Mouse (Mus musculus) Patski (cell line): ENCODE results near the gene Olfr1341. TPM values are rescaled to one million over a fixed set of nuclear protein-coding genes. Genes with fewer than 3 reads are reported as not detected.

Experiments
- ATAC-seq: fragments of 100-300 bp; one replicate; pipeline ENCODE4 v1.8.0; 2021
- CTCF ChIA-PET: fragments of 350-600 bp; sonication (Branson Sonifier 250); formaldehyde crosslinking; loops from one replicate; lab custom pipeline; 2022; ENCODE audit warnings: inconsistent platforms; lab: Charles Lee
- POLR2A ChIA-PET: fragments of 350-600 bp; sonication (Branson Sonifier 250); formaldehyde crosslinking; loops from one replicate; lab custom pipeline; 2022; ENCODE audit warnings: antibody characterized with exemption, inconsistent platforms; lab: Charles Lee
- DNase-seq: peaks from one replicate; pipeline ENCODE4 v3.0.0-alpha.2; 2011; ENCODE audit warnings: low read depth, low spot score
- H3K27me3 ChIP-seq: fragments of 371-371 bp; one replicate; pipeline ENCODE4 v1.5.1; 2021
- CTCF ChIP-seq: fragments of 100-300 bp; IDR thresholded peaks from one replicate; pipeline ENCODE4 v1.5.1; 2021
- in situ Hi-C: fragments of 300-500 bp; cut with MboI; formaldehyde crosslinking; loops from 3 replicates; pipeline ENCODE4 v1.11.1; 2018; ENCODE audit warnings: low pct_unique_long_range_greater_than_20kb, mixed read lengths
- polyA plus RNA-seq: library from polyadenylated mRNA; unstranded; gene quantifications from one replicate; pipeline ENCODE4 v1.2.3, GENCODE M21; 2021

Gene Olfr1341
- polyA plus RNA-seq, 1 experiment from 2014 or later, result not detected

DNA sequence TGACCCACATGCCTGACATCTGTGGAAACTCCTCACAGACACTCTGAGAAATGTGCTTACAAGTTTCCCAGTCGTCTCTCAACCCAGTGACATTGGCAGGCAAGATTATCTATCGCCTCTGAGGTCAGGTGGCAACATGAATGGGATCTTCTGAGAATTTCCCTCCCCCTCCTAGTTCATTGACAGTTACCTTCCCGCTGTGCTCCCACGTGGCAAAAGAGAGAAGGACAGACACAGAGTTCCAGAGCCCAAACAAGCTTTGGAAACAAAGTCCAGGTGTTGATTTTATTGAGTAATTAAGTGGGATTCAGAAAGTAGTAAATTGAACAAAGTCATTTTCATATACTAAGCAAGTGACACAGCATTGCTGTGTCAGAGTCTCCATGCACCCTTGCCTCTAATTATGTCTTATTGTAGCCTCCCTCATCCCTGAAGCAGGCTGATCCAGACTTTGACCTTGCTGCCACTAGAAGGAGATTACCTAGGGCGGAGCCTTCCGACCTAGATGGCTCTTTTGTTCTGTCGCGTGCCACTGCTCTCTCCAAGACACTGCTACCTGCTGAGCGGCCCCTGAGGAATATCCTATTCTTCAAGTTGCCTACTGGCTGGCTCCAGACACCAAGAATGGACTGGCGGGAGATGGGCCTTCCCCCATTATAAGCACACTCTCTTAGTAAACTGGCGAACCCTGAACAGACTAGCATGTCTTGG, 37.8 kb downstream of the Olfr1341 start:
- no peak for DNase-seq
- ChIA-PET CTCF (no interaction called here), POLR2A (no interaction called here)
- in situ Hi-C loops, result no loop called here
- H3K27me3 ChIP-seq, result no peaks in the 10 kb centered on the region
- TF ChIP-seq CTCF, result no peak
- no peak for ATAC-seq

DNA sequence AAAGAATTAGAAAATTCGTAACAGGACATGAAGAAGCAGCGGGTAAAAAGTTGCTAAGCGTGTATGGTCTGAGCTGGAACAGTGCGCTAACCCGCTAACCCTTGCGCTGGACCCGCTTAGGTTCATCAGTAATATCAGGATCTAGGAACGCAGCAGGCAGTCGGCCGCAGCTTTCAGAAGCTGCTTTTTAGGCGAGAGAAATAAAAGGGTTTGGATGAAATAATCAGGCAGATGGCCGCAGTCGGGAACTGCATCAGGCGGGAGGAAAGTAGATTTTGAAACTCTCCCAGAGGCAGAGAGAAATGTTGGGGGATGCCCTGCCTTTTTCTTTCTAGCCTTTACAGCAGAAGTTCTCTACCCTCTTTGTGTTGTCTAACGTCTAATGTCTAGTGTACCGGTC, 38.6 kb downstream of the Olfr1341 start:
- no peak for DNase-seq
- ChIA-PET POLR2A (no interaction called here), CTCF (no interaction called here)
- TF ChIP-seq CTCF, result no peak
- no peak for ATAC-seq
- no peaks in the 10 kb centered on the region for H3K27me3 ChIP-seq
- in situ Hi-C loops, result no loop called here

DNA sequence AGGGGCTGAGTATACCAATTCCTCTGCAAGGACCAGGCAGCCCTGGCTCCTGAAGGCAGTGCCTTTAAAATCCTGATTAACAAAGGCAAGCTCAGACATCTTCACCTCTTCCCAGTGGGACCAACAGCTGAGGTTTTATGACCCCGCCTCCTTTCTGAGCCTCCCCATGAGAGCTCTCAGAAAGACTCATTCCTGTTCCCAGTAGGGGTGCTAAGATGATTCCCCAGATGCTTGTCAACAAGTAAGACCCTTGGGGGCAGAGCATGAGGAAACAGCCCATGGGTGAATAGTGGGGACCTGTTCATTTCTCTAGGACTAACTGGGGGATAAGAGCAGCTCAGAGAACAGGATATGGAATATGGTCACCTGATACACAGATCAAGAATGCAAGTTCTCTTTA, 55.3 kb downstream of the Olfr1341 start, which contains the start of gene Olfr1338:
Olfr1338 (minus strand) TSS at position 101 of the 400 bp plus-strand sequence.
- CTCF ChIA-PET, result no interaction called here
- no peak for TF ChIP-seq CTCF
- no peaks in the 10 kb centered on the region for H3K27me3 ChIP-seq
- in situ Hi-C loops, result no loop called here
- POLR2A ChIA-PET, result no interaction called here
- no peak for DNase-seq
- no peak for ATAC-seq

Other genes starting within 250 kb of the Olfr1341 start
- not detected for gene Mpl, start 246.0 kb upstream of the Olfr1341 start, polyA plus RNA-seq
- not detected for gene Tie1, start 213.5 kb upstream of the Olfr1341 start, polyA plus RNA-seq
- gene 2610528J11Rik, start 176.5 kb upstream of the Olfr1341 start, polyA plus RNA-seq, result not detected
- gene Tmem125, start 159.5 kb upstream of the Olfr1341 start, polyA plus RNA-seq, result 0.42 TPM
- 0.04 TPM for gene Cfap57, start 82.7 kb upstream of the Olfr1341 start, polyA plus RNA-seq
- gene Ebna1bp2, start 82.7 kb upstream of the Olfr1341 start, polyA plus RNA-seq, result 75.4 TPM
- not detected for gene Olfr62, start 44.6 kb upstream of the Olfr1341 start, polyA plus RNA-seq
- not detected for gene Olfr1342, start 10.8 kb upstream of the Olfr1341 start, polyA plus RNA-seq
- gene Olfr1340, start 16.6 kb downstream of the Olfr1341 start, polyA plus RNA-seq, result not detected
- not detected for gene Olfr1339, start 28.7 kb downstream of the Olfr1341 start, polyA plus RNA-seq
- not detected for gene Olfr1338, start 55.2 kb downstream of the Olfr1341 start, polyA plus RNA-seq
- not detected for gene Olfr1337, start 79.1 kb downstream of the Olfr1341 start, polyA plus RNA-seq
- gene Olfr1335, start 106.4 kb downstream of the Olfr1341 start, polyA plus RNA-seq, result not detected
- gene Olfr1333, start 132.8 kb downstream of the Olfr1341 start, polyA plus RNA-seq, result not detected
- not detected for gene Olfr1331, start 161.1 kb downstream of the Olfr1341 start, polyA plus RNA-seq
- not detected for gene Olfr1330, start 185.1 kb downstream of the Olfr1341 start, polyA plus RNA-seq
- gene Olfr1329, start 213.9 kb downstream of the Olfr1341 start, polyA plus RNA-seq, result not detected
- not detected for gene Olfr1328, start 235.1 kb downstream of the Olfr1341 start, polyA plus RNA-seq